Mouse (Mus musculus) lung, embryonic 16.5 days (tissue): Measurements from ENCODE around the gene Nol12. TPM values are rescaled to one million over a fixed set of nuclear protein-coding genes. Genes with fewer than 3 reads are reported as not detected.
A peak's percentile ranks its signal among the peaks of the same experiment; 100 is the strongest.

ENCODE experiments used
- ATAC-seq: fragments of 200-750 bp; cut with Nextera tagmentation; 2 replicates; pipeline ENCODE4 v1.8.0; 2017; ENCODE audit warnings: low read depth, mild to moderate bottlenecking, moderate library complexity
- H3K27ac ChIP-seq: fragments of 300-500 bp; sonication (generic); 2 replicates; pipeline ENCODE4 v1.5.1; 2014; ENCODE audit warnings: mild to moderate bottlenecking, control low read depth, low read length
- H3K27me3 ChIP-seq: fragments of 300-500 bp; sonication (generic); 2 replicates; pipeline ENCODE4 v1.6.1; 2014; ENCODE audit warnings: low read depth, low read length, mixed read lengths; ENCODE audit not compliant: control insufficient read depth, insufficient read depth
- H3K36me3 ChIP-seq: fragments of 300-500 bp; sonication (generic); 2 replicates; pipeline ENCODE4 v1.6.1; 2014; ENCODE audit warnings: low read length; ENCODE audit not compliant: control insufficient read depth, insufficient read depth
- H3K4me1 ChIP-seq: fragments of 300-500 bp; sonication (generic); replicated peaks from 2 replicates; pipeline ENCODE4 v1.6.1; 2014; ENCODE audit warnings: low read length, mixed read lengths; ENCODE audit not compliant: control insufficient read depth, insufficient read depth
- H3K4me2 ChIP-seq: fragments of 300-500 bp; sonication (generic); 2 replicates; pipeline ENCODE4 v1.6.1; 2014; ENCODE audit warnings: low read depth, low read length, control low read depth
- H3K4me3 ChIP-seq: fragments of 300-500 bp; sonication (generic); 2 replicates; pipeline ENCODE4 v1.5.1; 2014; ENCODE audit warnings: mild to moderate bottlenecking, low read length, control low read depth
- H3K9ac ChIP-seq: fragments of 300-500 bp; sonication (generic); 2 replicates; pipeline ENCODE4 v1.6.1; 2014; ENCODE audit warnings: low read length, control low read depth
- H3K9me3 ChIP-seq: fragments of 300-500 bp; sonication (generic); 2 replicates; pipeline ENCODE4 v1.6.1; 2016; ENCODE audit warnings: low read length; ENCODE audit not compliant: control insufficient read depth
- WGBS: fragments of 180-500 bp; shearing (Covaris S2); extraction: QIAGEN DNeasy Blood & Tissue Kit; methylation state at CpG from one replicate; pipeline ENCODE4 v1.1.7; 2014; 5-methylcytosine and 5-hydroxymethylcytosine counted together
- polyA plus RNA-seq: library from polyadenylated mRNA; unstranded; fragments of >200 nt; fragmentation: Nextera tagmentation; extraction: Ambion mirVana; gene quantifications from 2 replicates; pipeline ENCODE4 v1.2.1, GENCODE M21; 2015

Nol12 gene
- polyA plus RNA-seq, 1 experiment from 2014 or later, result 48.3 TPM

DNA sequence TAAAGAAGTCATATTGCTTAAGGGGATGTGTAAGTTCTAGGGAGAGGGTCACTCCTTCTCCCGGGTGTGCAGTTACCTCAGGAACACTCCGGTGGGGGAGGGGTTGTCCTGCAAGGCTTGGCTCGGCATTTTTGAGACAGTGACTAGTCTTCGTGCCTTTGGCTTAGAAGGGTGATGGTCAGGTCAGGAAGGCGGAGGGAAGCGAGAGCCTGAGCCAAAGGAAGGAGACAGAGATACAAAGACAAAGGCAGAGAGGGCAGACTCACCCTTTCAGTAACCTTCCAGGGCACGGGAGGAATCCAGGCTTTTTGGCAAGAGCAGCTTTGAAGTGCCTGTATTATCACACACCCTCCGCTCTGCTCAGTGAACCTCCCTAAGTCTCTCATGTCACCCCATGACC is 9.6 kb upstream of the Nol12 start:
- Histone ChIP-seq H3K27ac (peak overlapping the region; percentile 97), H3K9me3 (no peaks in the 10 kb centered on the region), H3K36me3 (no peaks in the 10 kb centered on the region; the same call in 1 of the 2 replicates), H3K4me1 (peaks cover 34% of the 10 kb centered on the region), H3K4me3 (no peak overlapping the region), H3K4me2 (no peak overlapping the region), H3K9ac (peak overlapping the region; percentile 59), H3K27me3 (no peaks in the 10 kb centered on the region)
- 21% methylated on average over 8 of the region's 8 CpGs for WGBS
- no peak for ATAC-seq

DNA sequence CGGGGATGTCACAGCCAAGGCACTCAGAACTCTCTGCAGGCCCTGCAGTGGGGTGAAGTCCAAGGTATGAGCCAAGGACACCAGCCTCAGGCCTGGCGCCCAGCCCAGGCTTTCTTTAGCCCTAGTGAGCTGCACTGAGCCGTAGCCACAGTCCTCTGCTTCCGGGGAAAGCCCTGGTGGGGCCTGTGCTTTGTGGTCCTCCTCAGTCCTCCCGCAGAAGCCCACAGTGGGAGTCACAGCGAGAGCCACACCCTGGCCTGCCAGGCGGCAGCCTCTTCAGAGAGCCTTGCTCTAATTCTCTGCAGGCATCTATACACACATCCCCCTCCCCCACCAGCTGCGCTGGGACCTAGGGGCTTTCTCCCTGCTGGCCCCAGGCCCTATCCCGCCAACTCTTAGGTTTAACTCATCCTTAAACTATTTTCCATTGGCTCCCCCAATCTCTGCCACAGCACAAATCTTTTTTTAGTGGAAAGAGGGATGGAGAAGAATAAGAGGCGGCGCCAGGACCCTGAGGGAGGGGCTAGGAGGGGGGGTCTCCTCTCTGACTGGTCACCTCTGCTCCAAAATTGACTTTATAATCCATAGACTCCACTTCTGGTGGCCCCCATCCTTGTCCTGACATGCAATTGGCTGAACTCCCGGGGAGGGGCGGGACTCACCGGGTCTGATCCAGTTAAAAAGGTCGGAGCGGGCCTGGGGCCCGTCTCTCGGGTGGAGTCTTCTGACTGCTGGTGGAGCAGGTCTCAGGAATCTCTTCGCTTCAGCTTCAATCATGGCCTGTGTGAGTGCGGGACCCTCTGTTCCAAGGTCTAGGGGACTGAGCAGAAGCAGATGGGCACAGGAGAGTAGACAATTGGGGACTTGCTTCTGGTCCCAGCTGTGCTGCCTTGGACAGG is 8.5 kb upstream of the Nol12 start, which contains the start of gene Lgals1:
Gene Lgals1, plus strand, starts transcription at position 705 of the 899 bp plus-strand sequence.
- H3K4me2 ChIP-seq, result peak within 1 kb of the TSS; percentile 69
- H3K27me3 ChIP-seq, result no peaks in the 10 kb centered on the region
- H3K36me3 ChIP-seq, result no peaks in the 10 kb centered on the region; the same call in 1 of the 2 replicates
- H3K4me3 ChIP-seq, result peak within 1 kb of the TSS; percentile 55
- peak; percentile 85 for ATAC-seq
- peaks cover 34% of the 10 kb centered on the region for H3K4me1 ChIP-seq
- no peaks in the 10 kb centered on the region for H3K9me3 ChIP-seq
- H3K27ac ChIP-seq, result peak within 1 kb of the TSS; percentile 97
- WGBS, result 7% methylated on average over 20 of the region's 20 CpGs
- H3K9ac ChIP-seq, result peak within 1 kb of the TSS; percentile 70

DNA sequence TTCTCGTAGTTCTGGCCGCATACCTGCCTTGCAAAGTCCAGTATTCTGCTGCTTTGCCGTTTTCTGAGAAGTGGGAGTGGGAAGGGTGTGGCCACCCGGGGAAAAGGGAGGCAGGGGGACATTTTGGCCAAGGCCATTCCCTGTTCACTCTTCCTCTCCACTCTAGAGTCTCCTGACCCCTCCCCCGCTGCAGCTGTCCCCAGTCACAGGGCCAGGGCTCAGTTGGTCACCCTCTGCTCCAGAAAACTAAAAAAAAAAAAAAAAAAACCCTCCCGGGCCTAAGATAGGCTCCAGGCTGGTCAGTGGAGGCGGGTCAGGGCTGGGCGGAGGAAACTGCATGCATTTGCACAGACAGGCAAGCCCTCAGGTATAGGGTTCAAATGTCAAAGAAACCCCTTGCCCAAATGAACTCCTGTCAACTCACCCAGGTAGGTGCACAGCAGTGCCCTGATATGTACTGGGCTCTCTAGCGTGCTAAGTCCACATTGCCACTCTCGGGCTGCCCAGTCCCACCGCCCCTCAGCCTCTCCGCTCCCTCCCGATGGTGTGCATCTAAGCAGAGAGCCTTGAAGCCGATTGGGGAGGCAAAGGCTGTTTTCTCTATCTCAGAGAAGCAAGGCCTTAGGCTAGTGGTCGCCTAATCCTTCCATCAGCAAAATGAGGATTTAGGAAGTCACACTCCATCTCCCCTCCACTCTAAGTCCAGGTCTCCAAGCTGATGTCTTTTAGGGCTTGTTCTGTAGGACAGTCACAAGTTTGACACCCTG is 7.5 kb upstream of the Nol12 start:
- Histone ChIP-seq H3K27ac (peak overlapping the region; percentile 97), H3K27me3 (no peaks in the 10 kb centered on the region), H3K4me1 (peaks cover 34% of the 10 kb centered on the region), H3K36me3 (no peaks in the 10 kb centered on the region; the same call in 1 of the 2 replicates), H3K4me3 (peak overlapping the region; percentile 55), H3K9ac (peak overlapping the region; percentile 70), H3K9me3 (no peaks in the 10 kb centered on the region), H3K4me2 (peak overlapping the region; percentile 69)
- WGBS, result 18% methylated on average over 15 of the region's 15 CpGs
- ATAC-seq, result peak; percentile 7; the same call in 1 of the 2 replicates

DNA sequence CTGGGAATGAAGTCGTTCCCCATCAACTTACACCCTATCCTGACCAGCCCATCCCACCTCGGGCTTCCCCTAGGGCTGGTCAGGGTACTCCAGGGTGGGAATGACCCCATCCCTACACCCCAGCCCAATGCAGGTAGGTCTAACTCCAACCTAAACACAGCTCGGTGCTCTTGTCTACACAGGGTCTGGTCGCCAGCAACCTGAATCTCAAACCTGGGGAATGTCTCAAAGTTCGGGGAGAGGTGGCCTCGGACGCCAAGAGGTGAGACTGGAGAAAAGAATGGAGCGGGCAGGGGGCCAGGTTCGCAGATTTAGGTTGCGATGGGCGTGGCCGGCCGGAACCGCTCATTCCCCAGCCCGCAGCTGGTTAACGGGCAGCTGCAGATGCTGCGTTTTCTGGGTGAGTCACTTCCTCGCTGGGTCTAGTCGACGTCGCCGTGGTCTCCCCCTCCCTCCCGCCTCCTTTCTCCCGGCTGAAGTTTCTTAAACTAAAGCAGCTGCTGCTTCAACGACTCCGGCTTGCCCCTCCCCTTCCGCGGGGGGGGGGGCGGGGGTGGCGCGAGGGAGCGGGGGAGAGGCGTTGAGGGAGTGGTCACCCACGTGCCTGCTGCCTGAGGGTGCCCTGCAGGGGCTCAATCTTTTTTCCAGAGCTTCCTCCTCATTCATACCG is 6.8 kb upstream of the Nol12 start:
- H3K27me3 ChIP-seq, result no peaks in the 10 kb centered on the region
- H3K4me2 ChIP-seq, result peak overlapping the region; percentile 69
- peaks cover 34% of the 10 kb centered on the region for H3K4me1 ChIP-seq
- peak; percentile 63 for ATAC-seq
- H3K9me3 ChIP-seq, result no peaks in the 10 kb centered on the region
- peak overlapping the region; percentile 70 for H3K9ac ChIP-seq
- H3K27ac ChIP-seq, result peak overlapping the region; percentile 97
- WGBS, result under 1% methylated on average over 30 of the region's 35 CpGs
- H3K36me3 ChIP-seq, result no peaks in the 10 kb centered on the region; the same call in 1 of the 2 replicates
- H3K4me3 ChIP-seq, result peak overlapping the region; percentile 55

DNA sequence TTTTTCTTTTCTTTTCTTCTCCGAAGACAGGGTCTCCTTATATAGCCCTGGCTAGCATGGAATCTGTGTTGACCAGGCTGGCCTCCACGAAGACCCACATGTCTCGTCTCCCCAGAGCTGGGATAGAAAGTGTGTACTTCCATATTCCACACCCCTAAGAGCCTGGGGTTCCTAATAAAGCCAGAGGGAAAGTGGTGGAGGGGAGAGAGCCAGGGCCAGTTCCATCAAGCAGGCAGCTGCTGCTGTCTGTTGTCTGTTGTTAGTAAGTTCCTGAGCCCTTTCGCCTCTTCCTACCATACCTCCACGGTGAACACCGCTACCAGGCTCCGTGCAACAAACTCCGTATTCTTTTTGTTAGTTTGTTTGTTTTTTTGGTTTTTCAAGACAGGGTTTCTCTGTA is 6.2 kb upstream of the Nol12 start:
- Histone ChIP-seq H3K4me2 (peak overlapping the region; percentile 69), H3K4me3 (peak overlapping the region; percentile 55), H3K27me3 (no peaks in the 10 kb centered on the region), H3K9me3 (no peaks in the 10 kb centered on the region), H3K4me1 (peaks cover 34% of the 10 kb centered on the region), H3K36me3 (no peaks in the 10 kb centered on the region; the same call in 1 of the 2 replicates), H3K9ac (peak overlapping the region; percentile 70; the same call in 1 of the 2 replicates), H3K27ac (peak overlapping the region; percentile 97)
- WGBS, result 53% methylated on average over 7 of the region's 8 CpGs
- no peak for ATAC-seq

DNA sequence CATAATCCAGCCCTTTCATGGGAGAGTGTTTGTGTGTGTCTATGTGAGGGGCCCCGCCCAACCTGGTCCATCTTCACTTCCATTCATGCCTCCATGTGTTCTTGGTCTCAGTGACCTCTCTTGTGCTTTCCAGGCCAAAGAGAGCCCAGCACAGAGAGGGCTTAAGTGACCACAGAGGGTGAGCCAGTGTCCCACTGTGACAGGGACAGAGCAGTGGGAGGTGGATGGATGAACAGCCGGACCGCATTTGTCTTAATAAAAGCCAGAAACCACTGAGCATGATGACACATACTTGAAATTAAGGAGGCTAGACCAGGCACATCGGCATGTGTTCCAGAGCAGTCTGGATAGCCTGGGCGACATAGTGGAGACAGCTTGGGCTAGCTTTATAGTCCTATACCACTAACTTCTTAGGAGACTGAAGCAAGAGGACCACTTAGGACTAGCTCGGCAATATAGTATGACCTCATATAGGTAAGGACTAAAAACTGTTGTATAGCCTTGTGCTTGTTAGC is 4.5 kb upstream of the Nol12 start:
- Histone ChIP-seq H3K4me2 (no peak overlapping the region), H3K36me3 (no peaks in the 10 kb centered on the region; the same call in 1 of the 2 replicates), H3K9me3 (no peaks in the 10 kb centered on the region), H3K4me3 (no peak overlapping the region), H3K4me1 (peaks cover 29% of the 10 kb centered on the region), H3K27me3 (no peaks in the 10 kb centered on the region), H3K27ac (no peak overlapping the region), H3K9ac (no peak overlapping the region)
- no peak for ATAC-seq
- 93% methylated on average over 6 of the region's 6 CpGs for WGBS

DNA sequence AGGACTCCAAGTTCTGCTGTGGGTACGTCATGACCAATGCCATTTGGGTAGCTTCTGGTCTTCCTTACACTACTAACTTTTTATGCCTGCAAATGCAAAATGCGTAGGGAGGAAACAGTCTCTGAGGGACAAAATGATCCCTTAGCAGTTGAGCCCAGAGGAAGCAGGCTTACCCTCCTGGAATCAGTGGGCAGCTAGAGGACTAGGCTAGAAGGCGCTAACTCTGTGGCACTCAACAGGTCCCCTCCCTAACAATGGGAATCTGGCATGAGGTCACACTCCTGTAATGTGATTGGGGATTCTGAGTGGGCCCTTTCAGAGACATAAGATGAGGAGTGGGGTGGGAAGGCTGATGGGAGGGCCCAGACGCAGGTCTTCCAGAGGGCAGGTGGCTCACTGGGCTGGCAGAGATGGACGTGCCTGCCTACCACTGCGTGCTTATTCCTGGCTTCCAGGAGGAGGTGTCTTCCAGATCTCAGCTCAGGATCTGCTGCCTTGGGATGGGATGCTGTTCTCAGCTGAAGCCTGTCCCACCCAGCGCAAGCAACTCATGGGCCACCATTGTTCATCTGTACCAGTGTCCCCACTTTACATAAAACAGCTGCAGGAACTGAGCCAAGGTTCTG is 3.8 kb upstream of the Nol12 start:
- H3K4me3 ChIP-seq, result no peak overlapping the region
- no peak overlapping the region for H3K4me2 ChIP-seq
- no peaks in the 10 kb centered on the region for H3K27me3 ChIP-seq
- H3K27ac ChIP-seq, result no peak overlapping the region
- no peaks in the 10 kb centered on the region for H3K9me3 ChIP-seq
- no peaks in the 10 kb centered on the region; the same call in 1 of the 2 replicates for H3K36me3 ChIP-seq
- H3K9ac ChIP-seq, result no peak overlapping the region
- H3K4me1 ChIP-seq, result peaks cover 29% of the 10 kb centered on the region
- no peak for ATAC-seq
- WGBS, result 82% methylated on average over 7 of the region's 7 CpGs

DNA sequence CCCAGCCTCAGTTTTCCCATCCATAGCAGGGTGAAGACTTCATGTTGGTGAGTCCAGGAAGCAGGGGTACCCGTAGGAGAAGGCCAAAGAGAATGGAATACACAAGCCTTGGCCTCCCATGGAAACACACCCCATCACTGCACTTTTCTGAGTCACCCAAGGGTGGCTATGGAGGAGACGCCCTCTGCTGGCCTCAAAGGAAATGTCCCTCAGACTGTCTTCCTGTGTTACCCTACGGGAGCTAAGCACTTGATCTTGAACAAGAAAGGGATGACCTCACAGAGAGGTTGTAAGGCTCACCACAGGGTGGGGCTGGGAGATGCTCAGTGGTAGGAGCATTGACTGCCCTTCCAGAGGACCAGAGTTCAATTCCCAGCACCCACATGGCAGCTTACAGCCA is 3.2 kb upstream of the Nol12 start:
- no peak overlapping the region for H3K4me2 ChIP-seq
- WGBS, result 16% methylated on average over 3 of the region's 3 CpGs
- no peak for ATAC-seq
- no peaks in the 10 kb centered on the region for H3K9me3 ChIP-seq
- no peak overlapping the region for H3K9ac ChIP-seq
- no peaks in the 10 kb centered on the region; the same call in 1 of the 2 replicates for H3K36me3 ChIP-seq
- H3K4me3 ChIP-seq, result no peak overlapping the region
- H3K27ac ChIP-seq, result no peak overlapping the region
- peaks cover 26% of the 10 kb centered on the region for H3K4me1 ChIP-seq
- no peaks in the 10 kb centered on the region for H3K27me3 ChIP-seq
